Mouse (Mus musculus): ENCODE data around the gene Dcdc2b. TPM values are rescaled to one million over a fixed set of nuclear protein-coding genes. Genes with fewer than 3 reads are reported as not detected.

Dcdc2b gene
- total RNA-seq (2014; rRNA removed) (3.0 TPM in 1 of 2 replicates, not detected in the other), polyA plus RNA-seq (2015; fragmentation: Nextera tagmentation; extraction: Ambion mirVana) (3.6 and 4.5 TPM in 2 replicates)

DNA sequence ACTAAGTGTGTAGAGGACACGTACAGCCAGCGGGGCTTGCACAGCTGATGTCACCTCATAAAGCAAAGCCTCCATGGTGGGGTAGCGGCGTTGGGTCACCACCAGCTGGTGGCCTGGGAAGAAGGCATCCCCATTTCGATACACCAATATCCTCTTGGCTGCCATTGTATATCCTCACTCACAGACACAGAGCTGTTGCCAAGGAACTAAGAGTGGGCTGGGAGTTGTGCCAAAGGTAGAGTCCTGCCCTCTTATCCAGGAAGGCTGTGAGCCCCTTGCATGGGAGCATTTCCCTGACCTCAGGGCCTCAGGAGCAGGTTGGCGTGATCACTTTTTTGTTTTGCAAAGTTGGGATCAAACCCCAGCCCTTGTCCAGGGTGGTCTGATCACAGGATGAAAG lies at the start of gene Dcdc2b:
TSS of gene Dcdc2b (minus strand) at position 165 of the 400 bp plus-strand sequence.
- Histone ChIP-seq H3K27ac (ENCODE audit: low read depth, low read length) (no peak within 1 kb of the TSS), H3K4me1 (ENCODE audit: insufficient read depth) (peaks cover 8% of the 10 kb centered on the region; the same call in 1 of the 2 replicates), H3K36me3 (ENCODE audit: insufficient read depth) (peaks cover 13% of the 10 kb centered on the region), H3K9me3 (ENCODE audit: low read length) (no peaks in the 10 kb centered on the region), H3K4me2 (ENCODE audit: low read depth) (no peak within 1 kb of the TSS), H3K9ac (no peak within 1 kb of the TSS), H3K27me3 (ENCODE audit: insufficient read depth, low read length) (no peaks in the 10 kb centered on the region), H3K4me3 (ENCODE audit: low read depth, low read length) (no peak within 1 kb of the TSS)
- no peak for ATAC-seq
- WGBS: 71% methylated on average over 6 of the region's 6 CpGs
- DNase-seq: no peak
- no peak for TF ChIP-seq CTCF (IDR thresholded peaks at IDR 0.05; ENCODE audit: low read depth)

- ATAC-seq (no peak), DNase-seq (no peak)
- 82% methylated on average over 3 of the region's 3 CpGs for WGBS
- peaks cover 40% of the 10 kb centered on the region for H3K36me3 ChIP-seq (ENCODE audit: insufficient read depth)
- no peaks in the 10 kb centered on the region for H3K27me3 ChIP-seq (ENCODE audit: insufficient read depth, low read length)
- H3K4me3 ChIP-seq (ENCODE audit: low read depth, low read length): no peak overlapping the region
- H3K4me1 ChIP-seq (ENCODE audit: insufficient read depth): no peaks in the 10 kb centered on the region
- TF ChIP-seq CTCF (IDR thresholded peaks at IDR 0.05; ENCODE audit: low read depth): no peak
- no peak overlapping the region for H3K27ac ChIP-seq (ENCODE audit: low read depth, low read length)
- no peaks in the 10 kb centered on the region for H3K9me3 ChIP-seq (ENCODE audit: low read length)
- no peak overlapping the region for H3K9ac ChIP-seq
- H3K4me2 ChIP-seq (ENCODE audit: low read depth): no peak overlapping the region
Measured at GRCm38 (mm10) chr4:129662255-129662813, 48.3 kb upstream of the Dcdc2b start.

DNA sequence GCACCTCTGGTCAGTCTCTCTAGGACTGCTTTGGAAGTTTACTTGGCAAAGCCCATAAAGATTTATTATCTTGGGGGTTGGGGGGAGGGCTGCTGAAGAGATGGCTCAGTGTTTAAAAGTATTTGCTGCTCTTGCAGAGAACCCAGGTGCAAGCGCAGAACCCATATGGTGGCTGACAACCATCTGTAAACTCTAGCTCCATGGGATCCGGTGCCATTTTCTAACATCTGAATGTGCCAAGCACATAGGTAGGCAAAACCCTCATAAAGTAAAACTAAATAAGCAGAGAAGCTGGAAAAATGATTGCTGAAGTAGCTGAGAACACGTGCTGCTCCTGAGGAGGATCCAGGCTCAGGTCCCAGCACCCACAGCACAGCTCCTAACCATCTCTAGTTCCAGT lies 47.5 kb upstream of the Dcdc2b start:
- Histone ChIP-seq H3K27ac (ENCODE audit: low read depth, low read length) (no peak overlapping the region), H3K27me3 (ENCODE audit: insufficient read depth, low read length) (no peaks in the 10 kb centered on the region), H3K9ac (no peak overlapping the region), H3K36me3 (ENCODE audit: insufficient read depth) (peaks cover 47% of the 10 kb centered on the region), H3K4me2 (ENCODE audit: low read depth) (no peak overlapping the region), H3K4me1 (ENCODE audit: insufficient read depth) (no peaks in the 10 kb centered on the region), H3K9me3 (ENCODE audit: low read length) (no peaks in the 10 kb centered on the region), H3K4me3 (ENCODE audit: low read depth, low read length) (no peak overlapping the region)
- no peak for DNase-seq
- WGBS: 83% methylated on average over 3 of the region's 3 CpGs
- no peak for TF ChIP-seq CTCF (IDR thresholded peaks at IDR 0.05; ENCODE audit: low read depth)
- no peak for ATAC-seq

- H3K9me3 ChIP-seq (ENCODE audit: low read length): no peaks in the 10 kb centered on the region
- WGBS: 91% methylated on average over 14 of the region's 14 CpGs
- H3K27ac ChIP-seq (ENCODE audit: low read depth, low read length): no peak overlapping the region
- peaks cover 86% of the 10 kb centered on the region for H3K36me3 ChIP-seq (ENCODE audit: insufficient read depth)
- H3K4me1 ChIP-seq (ENCODE audit: insufficient read depth): no peaks in the 10 kb centered on the region
- DNase-seq: no peak
- no peak for ATAC-seq
- no peak for TF ChIP-seq CTCF (IDR thresholded peaks at IDR 0.05; ENCODE audit: low read depth)
- H3K4me3 ChIP-seq (ENCODE audit: low read depth, low read length): no peak overlapping the region
- H3K27me3 ChIP-seq (ENCODE audit: insufficient read depth, low read length): no peaks in the 10 kb centered on the region
- no peak overlapping the region for H3K4me2 ChIP-seq (ENCODE audit: low read depth)
- no peak overlapping the region for H3K9ac ChIP-seq
Measured at GRCm38 (mm10) chr4:129654770-129655169, 40.7 kb upstream of the Dcdc2b start.

DNA sequence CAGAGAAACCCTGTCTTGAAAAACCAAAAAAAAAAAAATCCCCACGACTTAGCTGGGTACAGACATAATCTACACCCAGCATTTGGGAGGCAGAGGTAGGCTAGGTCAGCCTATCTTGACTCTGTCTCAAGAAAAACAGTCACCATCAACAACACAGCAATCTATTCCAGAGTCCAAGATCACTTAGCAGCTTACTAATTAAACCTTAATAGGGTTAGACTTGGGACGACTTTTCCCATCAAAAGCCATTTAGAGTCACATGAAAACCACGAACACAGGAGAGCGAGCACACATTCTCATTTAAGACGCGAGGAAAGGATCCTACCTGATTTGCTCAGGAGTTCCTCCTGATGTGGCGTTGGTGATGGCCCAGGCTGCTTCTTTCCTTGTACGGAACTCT lies 36.3 kb upstream of the Dcdc2b start:
- peaks cover 84% of the 10 kb centered on the region for H3K36me3 ChIP-seq (ENCODE audit: insufficient read depth)
- no peak for TF ChIP-seq CTCF (IDR thresholded peaks at IDR 0.05; ENCODE audit: low read depth)
- DNase-seq (no peak), ATAC-seq (no peak)
- no peak overlapping the region for H3K4me3 ChIP-seq (ENCODE audit: low read depth, low read length)
- 95% methylated on average over 8 of the region's 8 CpGs for WGBS
- H3K9me3 ChIP-seq (ENCODE audit: low read length): no peaks in the 10 kb centered on the region
- no peak overlapping the region for H3K27ac ChIP-seq (ENCODE audit: low read depth, low read length)
- no peak overlapping the region for H3K4me2 ChIP-seq (ENCODE audit: low read depth)
- no peak overlapping the region for H3K9ac ChIP-seq
- no peaks in the 10 kb centered on the region for H3K4me1 ChIP-seq (ENCODE audit: insufficient read depth)
- H3K27me3 ChIP-seq (ENCODE audit: insufficient read depth, low read length): no peaks in the 10 kb centered on the region

DNA sequence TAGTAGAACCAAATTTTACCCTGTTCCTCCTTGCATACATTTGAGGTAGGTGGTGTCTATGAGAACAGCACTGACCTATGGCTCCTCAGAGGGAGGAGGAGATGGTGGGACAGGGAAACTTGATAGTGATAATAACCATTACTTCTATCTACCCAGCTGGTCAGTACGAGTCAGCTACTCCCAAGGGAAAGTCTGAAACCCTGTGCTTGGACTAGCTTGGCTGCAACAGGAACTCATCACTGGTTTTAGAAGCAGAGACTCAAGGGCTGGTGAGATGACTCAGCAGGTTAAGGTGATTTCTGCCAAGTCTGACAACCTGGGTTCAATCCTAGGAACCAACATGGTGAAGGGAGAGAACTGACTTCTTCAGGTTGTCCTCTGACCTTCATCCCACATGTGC lies 34.6 kb upstream of the Dcdc2b start:
- Histone ChIP-seq H3K9ac (no peak overlapping the region), H3K27ac (ENCODE audit: low read depth, low read length) (no peak overlapping the region), H3K4me1 (ENCODE audit: insufficient read depth) (no peaks in the 10 kb centered on the region), H3K36me3 (ENCODE audit: insufficient read depth) (peaks cover 76% of the 10 kb centered on the region), H3K4me2 (ENCODE audit: low read depth) (no peak overlapping the region), H3K27me3 (ENCODE audit: insufficient read depth, low read length) (no peaks in the 10 kb centered on the region), H3K9me3 (ENCODE audit: low read length) (no peaks in the 10 kb centered on the region), H3K4me3 (ENCODE audit: low read depth, low read length) (no peak overlapping the region)
- no peak for TF ChIP-seq CTCF (IDR thresholded peaks at IDR 0.05; ENCODE audit: low read depth)
- DNase-seq: no peak
- WGBS: 91% methylated on average over 1 of the region's 1 CpGs
- no peak for ATAC-seq

DNA sequence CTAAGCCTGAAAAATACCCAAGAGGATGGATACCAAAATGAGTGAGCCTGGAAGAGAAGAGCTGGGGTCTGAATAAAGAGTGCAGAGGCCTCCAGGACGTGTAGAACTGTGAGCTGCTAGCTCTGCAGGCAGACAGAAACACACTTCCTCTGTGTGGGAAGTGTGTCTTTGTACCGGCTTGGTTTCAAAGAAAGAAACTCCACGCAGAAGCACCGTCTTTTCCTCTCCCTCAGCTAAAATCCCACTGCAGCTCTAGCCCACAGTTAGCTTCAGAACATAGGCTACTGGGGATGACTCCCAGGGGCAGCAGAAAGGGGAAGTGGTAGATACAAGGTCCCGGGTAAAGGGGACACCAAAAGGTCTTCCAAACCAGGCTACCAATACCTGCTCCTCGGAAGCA lies 31.1 kb upstream of the Dcdc2b start:
- H3K27me3 ChIP-seq (ENCODE audit: insufficient read depth, low read length): no peaks in the 10 kb centered on the region
- H3K4me2 ChIP-seq (ENCODE audit: low read depth): no peak overlapping the region
- H3K27ac ChIP-seq (ENCODE audit: low read depth, low read length): no peak overlapping the region
- no peak overlapping the region for H3K9ac ChIP-seq
- H3K4me1 ChIP-seq (ENCODE audit: insufficient read depth): no peaks in the 10 kb centered on the region
- H3K36me3 ChIP-seq (ENCODE audit: insufficient read depth): peaks cover 49% of the 10 kb centered on the region
- 94% methylated on average over 6 of the region's 6 CpGs for WGBS
- no peak overlapping the region for H3K4me3 ChIP-seq (ENCODE audit: low read depth, low read length)
- DNase-seq (no peak), ATAC-seq (no peak)
- TF ChIP-seq CTCF (IDR thresholded peaks at IDR 0.05; ENCODE audit: low read depth): no peak
- no peaks in the 10 kb centered on the region for H3K9me3 ChIP-seq (ENCODE audit: low read length)

Data from forebrain, postnatal 0 days (tissue).